Mouse (Mus musculus) liver, postnatal 0 days (tissue): ENCODE measurements around the gene Agpat3.

Experiments
- CTCF ChIP-seq: sonication (generic); IDR thresholded peaks from 2 replicates; pipeline ENCODE4 v1.5.1; 2016; ENCODE audit warnings: antibody characterized with exemption, low read depth
- EP300 ChIP-seq: IDR thresholded peaks from 2 replicates; pipeline ENCODE4 v1.6.1; 2016; ENCODE audit warnings: antibody characterized with exemption, low read depth, mild to moderate bottlenecking

DNA sequence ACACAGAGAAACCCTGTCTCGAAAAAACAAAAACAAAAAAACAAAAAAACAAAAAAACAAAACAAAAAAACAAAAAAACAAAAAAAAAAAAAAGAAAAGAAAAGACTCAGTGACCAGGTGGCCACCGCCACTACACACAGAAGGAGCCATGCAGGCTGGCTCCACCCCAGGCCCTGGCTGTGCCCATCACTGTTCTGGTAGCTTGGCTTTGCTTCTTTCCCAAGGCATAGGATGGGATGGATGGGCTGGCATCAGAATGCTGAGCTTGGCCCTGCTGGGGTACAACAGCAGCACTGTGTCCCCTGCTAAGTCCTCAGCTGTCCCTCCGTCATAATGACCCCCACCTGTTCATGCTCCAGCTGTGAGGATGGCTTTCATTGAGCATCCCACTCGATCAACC lies 63.4 kb downstream of the Agpat3 start:
- TF ChIP-seq CTCF (no peak), EP300 (no peak)
